Mouse (Mus musculus): ENCODE data around the gene Gm3594. TPM values are rescaled to one million over a fixed set of nuclear protein-coding genes. Genes with fewer than 3 reads are reported as not detected.
A peak's percentile ranks its signal among the peaks of the same experiment; 100 is the strongest.
"Not testable (repeated sequence)": the region's sequence is repeated elsewhere in the genome, so short reads cannot be mapped to it uniquely, and the experiment has no call there.

Gm3594 gene
- not detected in 2 replicates for polyA plus RNA-seq (2015; fragmentation: Nextera tagmentation; extraction: Ambion mirVana)

- H3K27ac ChIP-seq (ENCODE audit: low read length); H3K9me3 ChIP-seq (ENCODE audit: control insufficient read depth, low read length); H3K9ac ChIP-seq (ENCODE audit: low read length); H3K4me3 ChIP-seq (ENCODE audit: low read length); H3K36me3 ChIP-seq (ENCODE audit: control insufficient read depth, insufficient read depth, low read length); ATAC-seq (ENCODE audit: low read depth); H3K27me3 ChIP-seq (ENCODE audit: control insufficient read depth, insufficient read depth, low read depth, low read length); H3K4me1 ChIP-seq (replicated peaks; ENCODE audit: control insufficient read depth, insufficient read depth, low read length); H3K4me2 ChIP-seq (ENCODE audit: low read depth, low read length): not testable (repeated sequence)
- WGBS, result no CpG with 5 or more reads among the region's 4 CpGs
These were observed at the start of gene Gm3594 for GRCm38 (mm10) chr14:6444511-6444910. TSS of gene Gm3594 (minus strand) at chr14:6444611.

GRCm38 (mm10) chr14:6486331-6486730, 41.9 kb upstream of the Gm3594 start:
- H3K4me3 ChIP-seq (ENCODE audit: low read length); H3K27me3 ChIP-seq (ENCODE audit: control insufficient read depth, insufficient read depth, low read depth, low read length); H3K4me2 ChIP-seq (ENCODE audit: low read depth, low read length); ATAC-seq (ENCODE audit: low read depth); H3K9ac ChIP-seq (ENCODE audit: low read length); H3K36me3 ChIP-seq (ENCODE audit: control insufficient read depth, insufficient read depth, low read length); H3K4me1 ChIP-seq (replicated peaks; ENCODE audit: control insufficient read depth, insufficient read depth, low read length); H3K27ac ChIP-seq (ENCODE audit: low read length); H3K9me3 ChIP-seq (ENCODE audit: control insufficient read depth, low read length): not testable (repeated sequence)
- WGBS, result 8% methylated on average over 1 of the region's 1 CpGs

- H3K4me3 ChIP-seq (ENCODE audit: low read length); H3K9me3 ChIP-seq (ENCODE audit: control insufficient read depth, low read length); ATAC-seq (ENCODE audit: low read depth); H3K4me2 ChIP-seq (ENCODE audit: low read depth, low read length); H3K27ac ChIP-seq (ENCODE audit: low read length); H3K4me1 ChIP-seq (replicated peaks; ENCODE audit: control insufficient read depth, insufficient read depth, low read length); H3K36me3 ChIP-seq (ENCODE audit: control insufficient read depth, insufficient read depth, low read length); H3K27me3 ChIP-seq (ENCODE audit: control insufficient read depth, insufficient read depth, low read depth, low read length); H3K9ac ChIP-seq (ENCODE audit: low read length): not testable (repeated sequence)
- WGBS, result no CpG with 5 or more reads among the region's 1 CpGs
These were observed 41.1 kb upstream of the Gm3594 start for GRCm38 (mm10) chr14:6485541-6485940.

- not testable (repeated sequence) for H3K9me3 ChIP-seq (ENCODE audit: control insufficient read depth, low read length); H3K36me3 ChIP-seq (ENCODE audit: control insufficient read depth, insufficient read depth, low read length); H3K27ac ChIP-seq (ENCODE audit: low read length); H3K4me3 ChIP-seq (ENCODE audit: low read length); H3K4me2 ChIP-seq (ENCODE audit: low read depth, low read length); H3K27me3 ChIP-seq (ENCODE audit: control insufficient read depth, insufficient read depth, low read depth, low read length); H3K9ac ChIP-seq (ENCODE audit: low read length); ATAC-seq (ENCODE audit: low read depth); H3K4me1 ChIP-seq (replicated peaks; ENCODE audit: control insufficient read depth, insufficient read depth, low read length)
- WGBS, result 67% methylated on average over 7 of the region's 8 CpGs
These were observed 37.7 kb upstream of the Gm3594 start for GRCm38 (mm10) chr14:6482126-6482525.

- H3K9ac ChIP-seq (ENCODE audit: low read length); H3K4me3 ChIP-seq (ENCODE audit: low read length); H3K27me3 ChIP-seq (ENCODE audit: control insufficient read depth, insufficient read depth, low read depth, low read length); H3K27ac ChIP-seq (ENCODE audit: low read length); ATAC-seq (ENCODE audit: low read depth); H3K4me2 ChIP-seq (ENCODE audit: low read depth, low read length); H3K36me3 ChIP-seq (ENCODE audit: control insufficient read depth, insufficient read depth, low read length); H3K9me3 ChIP-seq (ENCODE audit: control insufficient read depth, low read length); H3K4me1 ChIP-seq (replicated peaks; ENCODE audit: control insufficient read depth, insufficient read depth, low read length): not testable (repeated sequence)
- WGBS, result 79% methylated on average over 1 of the region's 1 CpGs
These were observed 27.4 kb upstream of the Gm3594 start for GRCm38 (mm10) chr14:6471856-6472255.

GRCm38 (mm10) chr14:6440774-6441173, 3.6 kb downstream of the Gm3594 start:
- H3K27me3 ChIP-seq (ENCODE audit: control insufficient read depth, insufficient read depth, low read depth, low read length); ATAC-seq (ENCODE audit: low read depth); H3K4me3 ChIP-seq (ENCODE audit: low read length); H3K27ac ChIP-seq (ENCODE audit: low read length); H3K4me1 ChIP-seq (replicated peaks; ENCODE audit: control insufficient read depth, insufficient read depth, low read length); H3K9me3 ChIP-seq (ENCODE audit: control insufficient read depth, low read length); H3K36me3 ChIP-seq (ENCODE audit: control insufficient read depth, insufficient read depth, low read length); H3K4me2 ChIP-seq (ENCODE audit: low read depth, low read length); H3K9ac ChIP-seq (ENCODE audit: low read length): not testable (repeated sequence)
- 80% methylated on average over 1 of the region's 4 CpGs for WGBS

GRCm38 (mm10) chr14:6440206-6440605, 4.2 kb downstream of the Gm3594 start:
- WGBS, result 20% methylated on average over 1 of the region's 5 CpGs

GRCm38 (mm10) chr14:6426766-6427165, 17.6 kb downstream of the Gm3594 start:
- H3K4me2 ChIP-seq (ENCODE audit: low read depth, low read length), result not testable (repeated sequence)
- 3% methylated on average over 5 of the region's 42 CpGs for WGBS

More at GRCm38 (mm10) chr14:6440206-6440605, 4.2 kb downstream of the Gm3594 start:
- H3K27ac ChIP-seq (ENCODE audit: low read length); ATAC-seq (ENCODE audit: low read depth); H3K9me3 ChIP-seq (ENCODE audit: control insufficient read depth, low read length); H3K9ac ChIP-seq (ENCODE audit: low read length); H3K4me3 ChIP-seq (ENCODE audit: low read length); H3K27me3 ChIP-seq (ENCODE audit: control insufficient read depth, insufficient read depth, low read depth, low read length); H3K4me1 ChIP-seq (replicated peaks; ENCODE audit: control insufficient read depth, insufficient read depth, low read length); H3K36me3 ChIP-seq (ENCODE audit: control insufficient read depth, insufficient read depth, low read length); H3K4me2 ChIP-seq (ENCODE audit: low read depth, low read length): not testable (repeated sequence)

GRCm38 (mm10) chr14:6426353-6426752, 18.1 kb downstream of the Gm3594 start:
- H3K9me3 ChIP-seq (ENCODE audit: control insufficient read depth, low read length); H3K9ac ChIP-seq (ENCODE audit: low read length); ATAC-seq (ENCODE audit: low read depth); H3K4me1 ChIP-seq (replicated peaks; ENCODE audit: control insufficient read depth, insufficient read depth, low read length); H3K4me3 ChIP-seq (ENCODE audit: low read length); H3K27ac ChIP-seq (ENCODE audit: low read length); H3K36me3 ChIP-seq (ENCODE audit: control insufficient read depth, insufficient read depth, low read length); H3K27me3 ChIP-seq (ENCODE audit: control insufficient read depth, insufficient read depth, low read depth, low read length): not testable (repeated sequence)
- 17% methylated on average over 22 of the region's 22 CpGs for WGBS
- H3K4me2 ChIP-seq (ENCODE audit: low read depth, low read length), result peak overlapping the region; percentile 29; the same call in 1 of the 2 replicates

More at GRCm38 (mm10) chr14:6426766-6427165, 17.6 kb downstream of the Gm3594 start:
- not testable (repeated sequence) for ATAC-seq (ENCODE audit: low read depth); H3K9me3 ChIP-seq (ENCODE audit: control insufficient read depth, low read length); H3K4me3 ChIP-seq (ENCODE audit: low read length); H3K4me1 ChIP-seq (replicated peaks; ENCODE audit: control insufficient read depth, insufficient read depth, low read length); H3K9ac ChIP-seq (ENCODE audit: low read length); H3K27me3 ChIP-seq (ENCODE audit: control insufficient read depth, insufficient read depth, low read depth, low read length); H3K36me3 ChIP-seq (ENCODE audit: control insufficient read depth, insufficient read depth, low read length); H3K27ac ChIP-seq (ENCODE audit: low read length)

GRCm38 (mm10) chr14:6412382-6412781, 32.0 kb downstream of the Gm3594 start, which contains the start of gene Gm3591:
TSS of gene Gm3591 (minus strand) at chr14:6412482.
- not testable (repeated sequence) for H3K4me3 ChIP-seq (ENCODE audit: low read length); H3K4me1 ChIP-seq (replicated peaks; ENCODE audit: control insufficient read depth, insufficient read depth, low read length); H3K9me3 ChIP-seq (ENCODE audit: control insufficient read depth, low read length); ATAC-seq (ENCODE audit: low read depth); H3K36me3 ChIP-seq (ENCODE audit: control insufficient read depth, insufficient read depth, low read length); H3K4me2 ChIP-seq (ENCODE audit: low read depth, low read length); H3K9ac ChIP-seq (ENCODE audit: low read length); H3K27me3 ChIP-seq (ENCODE audit: control insufficient read depth, insufficient read depth, low read depth, low read length); H3K27ac ChIP-seq (ENCODE audit: low read length)
- no CpG with 5 or more reads among the region's 2 CpGs for WGBS
